Mouse (Mus musculus): ENCODE measurements around the gene Maats1. TPM values are rescaled to one million over a fixed set of nuclear protein-coding genes. Genes with fewer than 3 reads are reported as not detected.

Gene Maats1
- polyA plus RNA-seq, 1 experiment, result 1.2 TPM

- Histone ChIP-seq H3K4me1 (ENCODE audit: control insufficient read depth, insufficient read depth, low read length) (no peaks in the 10 kb centered on the region), H3K27ac (ENCODE audit: insufficient read depth, low read length) (no peak overlapping the region), H3K4me3 (ENCODE audit: insufficient read depth, low read length) (no peak overlapping the region)
- TF ChIP-seq CTCF (IDR thresholded peaks at IDR 0.05; ENCODE audit: extremely low read depth, insufficient read depth, low read length), result no peak
- no peak for TF ChIP-seq POLR2A (IDR thresholded peaks at IDR 0.05; ENCODE audit: extremely low read depth, insufficient read depth, low read length)
These were observed 86.0 kb downstream of the Maats1 start for GRCm38 (mm10) chr16:38255927-38256326.

GRCm38 (mm10) chr16:38255107-38255506, 86.8 kb downstream of the Maats1 start:
- no peaks in the 10 kb centered on the region for H3K4me1 ChIP-seq (ENCODE audit: control insufficient read depth, insufficient read depth, low read length)
- H3K4me3 ChIP-seq (ENCODE audit: insufficient read depth, low read length), result no peak overlapping the region
- no peak overlapping the region for H3K27ac ChIP-seq (ENCODE audit: insufficient read depth, low read length)
- TF ChIP-seq POLR2A (IDR thresholded peaks at IDR 0.05; ENCODE audit: extremely low read depth, insufficient read depth, low read length) (no peak), CTCF (IDR thresholded peaks at IDR 0.05; ENCODE audit: extremely low read depth, insufficient read depth, low read length) (no peak)

DNA sequence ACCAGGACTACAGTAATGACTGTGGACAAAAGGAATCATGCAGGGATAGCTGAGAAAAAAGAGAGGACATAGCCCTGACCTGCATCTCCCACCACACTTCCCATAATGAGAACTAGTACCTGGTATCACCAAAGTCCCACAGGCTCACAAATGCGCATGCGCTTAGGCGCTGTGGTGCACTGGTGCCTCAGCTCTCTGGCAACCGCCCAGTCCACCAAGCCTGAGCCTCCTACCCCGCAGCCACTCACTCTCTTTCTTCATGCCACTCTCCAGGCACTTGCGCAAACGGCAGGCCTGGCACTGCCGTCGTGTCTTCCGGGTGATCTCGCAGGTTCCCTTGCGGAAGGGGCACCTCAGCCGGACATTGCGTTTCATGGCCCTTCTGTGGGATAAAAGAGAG, 87.9 kb downstream of the Maats1 start:
- Histone ChIP-seq H3K4me1 (ENCODE audit: control insufficient read depth, insufficient read depth, low read length) (no peaks in the 10 kb centered on the region), H3K4me3 (ENCODE audit: insufficient read depth, low read length) (no peak overlapping the region), H3K27ac (ENCODE audit: insufficient read depth, low read length) (no peak overlapping the region)
- no peak for TF ChIP-seq CTCF (IDR thresholded peaks at IDR 0.05; ENCODE audit: extremely low read depth, insufficient read depth, low read length)
- TF ChIP-seq POLR2A (IDR thresholded peaks at IDR 0.05; ENCODE audit: extremely low read depth, insufficient read depth, low read length), result no peak

GRCm38 (mm10) chr16:38250467-38250866, 91.5 kb downstream of the Maats1 start:
- H3K4me3 ChIP-seq (ENCODE audit: insufficient read depth, low read length), result no peak overlapping the region
- H3K4me1 ChIP-seq (ENCODE audit: control insufficient read depth, insufficient read depth, low read length), result no peaks in the 10 kb centered on the region
- no peak for TF ChIP-seq POLR2A (IDR thresholded peaks at IDR 0.05; ENCODE audit: extremely low read depth, insufficient read depth, low read length)
- no peak for TF ChIP-seq CTCF (IDR thresholded peaks at IDR 0.05; ENCODE audit: extremely low read depth, insufficient read depth, low read length)
- no peak overlapping the region for H3K27ac ChIP-seq (ENCODE audit: insufficient read depth, low read length)

DNA sequence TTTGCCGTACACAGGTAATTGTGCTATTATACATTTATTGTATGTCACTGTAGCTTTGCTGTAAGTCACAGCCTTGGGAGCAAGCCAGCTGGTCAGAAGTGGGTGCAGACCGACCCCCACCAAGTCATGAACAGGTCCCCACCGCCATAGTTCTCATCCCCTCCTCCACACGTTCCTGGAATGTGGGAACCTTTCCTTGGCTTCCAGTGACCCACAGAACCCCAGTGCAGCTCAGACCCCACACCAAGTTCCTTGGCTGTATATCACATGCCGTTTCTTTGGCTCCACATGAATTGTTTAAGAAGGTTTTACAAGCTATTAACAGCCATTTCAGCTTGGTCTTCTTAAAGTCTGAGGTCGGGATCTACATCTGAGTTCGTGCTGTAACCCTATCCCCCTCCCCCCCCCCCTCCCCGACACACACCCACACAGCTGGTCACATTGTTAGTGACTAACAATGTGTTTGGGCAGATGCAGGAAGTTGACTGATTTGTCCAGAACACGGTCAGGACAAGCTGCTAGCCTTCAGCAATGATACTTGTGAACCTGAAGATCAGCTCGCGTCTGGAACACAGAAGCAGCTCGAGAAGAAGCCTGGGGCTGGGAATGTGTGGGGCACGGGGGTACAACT, 93.5 kb downstream of the Maats1 start:
- H3K4me3 ChIP-seq (ENCODE audit: insufficient read depth, low read length), result no peak overlapping the region
- H3K27ac ChIP-seq (ENCODE audit: insufficient read depth, low read length), result no peak overlapping the region
- no peaks in the 10 kb centered on the region for H3K4me1 ChIP-seq (ENCODE audit: control insufficient read depth, insufficient read depth, low read length)
- TF ChIP-seq CTCF (IDR thresholded peaks at IDR 0.05; ENCODE audit: extremely low read depth, insufficient read depth, low read length) (no peak), POLR2A (IDR thresholded peaks at IDR 0.05; ENCODE audit: extremely low read depth, insufficient read depth, low read length) (no peak)

Other genes starting within 250 kb of the Maats1 start
- not detected in 2 replicates for gene Nr1i2, start 47.3 kb downstream of the Maats1 start, polyA plus RNA-seq (2012; rRNA removed)
- gene Cox17, start 4.8 kb upstream of the Maats1 start, polyA plus RNA-seq (2012; rRNA removed), result 235 and 239 TPM in 2 replicates
- not detected in 2 replicates for gene Gm21987, start 4.9 kb upstream of the Maats1 start, polyA plus RNA-seq (2012; rRNA removed)
- 0.62 and 0.81 TPM in 2 replicates for gene Popdc2, start 20.1 kb upstream of the Maats1 start, polyA plus RNA-seq (2012; rRNA removed)
- gene Pla1a, start 91.0 kb upstream of the Maats1 start, polyA plus RNA-seq (2012; rRNA removed), result 2.2 and 2.3 TPM in 2 replicates
- 61.2 and 61.3 TPM in 2 replicates for gene Adprh, start 110.6 kb upstream of the Maats1 start, polyA plus RNA-seq (2012; rRNA removed)
- gene Cd80, start 113.4 kb upstream of the Maats1 start, polyA plus RNA-seq (2012; rRNA removed), result 0.61 and 0.79 TPM in 2 replicates
- 16.2 and 16.8 TPM in 2 replicates for gene Timmdc1, start 180.5 kb upstream of the Maats1 start, polyA plus RNA-seq (2012; rRNA removed)
- 56.6 and 59.7 TPM in 2 replicates for gene Poglut1, start 208.1 kb upstream of the Maats1 start, polyA plus RNA-seq (2012; rRNA removed)
- gene Tmem39a, start 216.6 kb upstream of the Maats1 start, polyA plus RNA-seq (2012; rRNA removed), result 39.9 and 46.2 TPM in 2 replicates